Mouse (Mus musculus) forebrain, embryonic 10.5 days (tissue): Measurements from ENCODE around the gene Galnt2. TPM values are rescaled to one million over a fixed set of nuclear protein-coding genes. Genes with fewer than 3 reads are reported as not detected.

Experiments used
- DNase-seq: peaks from one replicate; pipeline ENCODE4 v3.0.0-alpha.2; 2017; ENCODE audit warnings: low spot score; ENCODE audit errors: extremely low spot score
- H3K27ac ChIP-seq: fragments of 300-500 bp; sonication (generic); 2 replicates; pipeline ENCODE4 v1.5.1; 2016; ENCODE audit warnings: mild to moderate bottlenecking
- H3K27me3 ChIP-seq: fragments of 300-500 bp; sonication (generic); 2 replicates; pipeline ENCODE4 v1.6.1; 2016; ENCODE audit warnings: mild to moderate bottlenecking; ENCODE audit not compliant: poor library complexity, severe bottlenecking
- H3K36me3 ChIP-seq: fragments of 300-500 bp; sonication (generic); replicated peaks from 2 replicates; pipeline ENCODE4 v1.6.1; 2016; ENCODE audit warnings: mild to moderate bottlenecking, moderate library complexity
- H3K4me1 ChIP-seq: fragments of 300-500 bp; sonication (generic); 2 replicates; pipeline ENCODE4 v1.6.1; 2016
- H3K4me3 ChIP-seq: fragments of 300-500 bp; sonication (generic); 2 replicates; pipeline ENCODE4 v1.5.1; 2016; ENCODE audit warnings: mild to moderate bottlenecking, moderate library complexity
- H3K9me3 ChIP-seq: fragments of 300-500 bp; sonication (generic); 2 replicates; pipeline ENCODE4 v1.6.1; 2016; ENCODE audit warnings: mild to moderate bottlenecking, moderate library complexity
- WGBS: fragments of 180-500 bp; shearing (Covaris S2); methylation state at CpG from one replicate; pipeline ENCODE4 v1.1.7; 2016; 5-methylcytosine and 5-hydroxymethylcytosine counted together
- polyA plus RNA-seq: library from polyadenylated mRNA; unstranded; fragments of >200 nt; fragmentation: Nextera tagmentation; extraction: Ambion mirVana; gene quantifications from 2 replicates; pipeline ENCODE4 v1.2.1, GENCODE M21; 2016

Galnt2 gene
- polyA plus RNA-seq, 1 experiment from 2014 or later: 40.7 TPM

DNA sequence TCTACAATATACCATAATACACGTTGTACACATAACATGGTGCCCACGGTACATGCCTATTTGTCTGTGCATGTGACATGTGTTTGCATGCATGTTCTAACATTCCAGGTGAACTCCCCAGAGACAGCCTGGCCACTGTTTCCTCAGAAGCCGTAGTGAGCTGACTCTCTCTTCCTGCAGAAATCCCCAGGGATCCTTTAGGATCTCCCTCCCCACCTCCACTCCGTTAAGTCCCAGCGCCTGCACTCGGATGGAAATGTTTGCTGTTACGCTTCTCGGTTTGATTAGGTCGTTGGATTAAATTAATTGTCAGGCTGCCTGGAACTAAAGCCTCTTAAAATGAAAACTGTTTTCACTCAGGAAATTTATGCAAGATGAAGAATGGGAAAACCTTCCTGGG lies 31.9 kb downstream of the Galnt2 start:
- H3K9me3 ChIP-seq: no peaks in the 10 kb centered on the region
- H3K27me3 ChIP-seq: no peaks in the 10 kb centered on the region
- WGBS: 62% methylated on average over 9 of the region's 9 CpGs
- H3K27ac ChIP-seq: peak overlapping the region; percentile 20; the same call in 1 of the 2 replicates
- peaks cover 46% of the 10 kb centered on the region for H3K4me1 ChIP-seq
- 0 out of 2 replicates have a peak, but pooled peaks cover 3% of the 10 kb centered on the region for H3K36me3 ChIP-seq
- DNase-seq: no peak
- no peak overlapping the region for H3K4me3 ChIP-seq

DNA sequence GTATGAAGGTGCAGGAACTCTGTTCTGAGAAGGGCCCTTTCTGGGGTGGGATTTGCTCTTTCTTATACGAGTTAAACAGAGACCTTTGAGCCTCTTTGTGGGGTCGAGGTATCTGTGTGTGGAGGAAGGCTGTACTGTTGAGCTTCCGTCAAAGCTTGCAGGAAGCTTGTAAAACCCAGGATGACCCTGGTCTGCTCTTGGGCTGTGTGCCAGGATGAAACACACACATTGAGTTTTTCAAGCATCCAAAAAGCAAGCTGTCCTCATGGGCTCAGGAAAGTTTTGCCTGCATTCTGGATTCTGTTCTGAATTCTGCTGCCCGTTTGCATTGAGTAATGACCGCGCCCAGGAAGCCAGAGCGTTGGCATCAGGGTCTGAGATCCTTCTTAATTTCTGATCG lies 32.8 kb downstream of the Galnt2 start:
- 92% methylated on average over 8 of the region's 8 CpGs for WGBS
- H3K4me3 ChIP-seq: no peak overlapping the region
- peaks cover 46% of the 10 kb centered on the region for H3K4me1 ChIP-seq

DNA sequence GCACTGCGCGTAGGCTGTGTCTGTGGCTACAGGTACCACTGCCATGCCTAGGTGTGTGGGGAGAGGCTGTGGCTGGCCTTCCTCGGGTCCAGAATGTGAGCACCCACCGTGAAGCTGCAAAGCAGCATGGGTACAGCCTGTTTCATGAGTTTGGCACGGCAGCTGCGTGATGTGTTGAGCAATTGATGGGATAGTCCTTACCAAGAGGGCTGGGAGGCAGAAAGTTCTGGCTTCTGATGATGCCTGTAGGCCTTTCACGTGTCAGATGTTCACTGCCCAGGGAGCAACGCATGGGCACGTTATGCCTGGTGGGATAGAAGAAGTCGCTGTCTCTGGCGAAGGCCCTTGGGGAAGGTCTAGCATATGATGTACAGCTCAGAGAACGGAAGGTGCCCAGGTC lies 33.5 kb downstream of the Galnt2 start:
- peaks cover 41% of the 10 kb centered on the region for H3K4me1 ChIP-seq
- 92% methylated on average over 12 of the region's 12 CpGs for WGBS

More for the DNA sequence above, 32.8 kb downstream of the Galnt2 start:
- Histone ChIP-seq H3K36me3 (0 out of 2 replicates have a peak, but pooled peaks cover 2% of the 10 kb centered on the region), H3K9me3 (no peaks in the 10 kb centered on the region), H3K27me3 (no peaks in the 10 kb centered on the region), H3K27ac (no peak overlapping the region)
- DNase-seq: no peak

DNA sequence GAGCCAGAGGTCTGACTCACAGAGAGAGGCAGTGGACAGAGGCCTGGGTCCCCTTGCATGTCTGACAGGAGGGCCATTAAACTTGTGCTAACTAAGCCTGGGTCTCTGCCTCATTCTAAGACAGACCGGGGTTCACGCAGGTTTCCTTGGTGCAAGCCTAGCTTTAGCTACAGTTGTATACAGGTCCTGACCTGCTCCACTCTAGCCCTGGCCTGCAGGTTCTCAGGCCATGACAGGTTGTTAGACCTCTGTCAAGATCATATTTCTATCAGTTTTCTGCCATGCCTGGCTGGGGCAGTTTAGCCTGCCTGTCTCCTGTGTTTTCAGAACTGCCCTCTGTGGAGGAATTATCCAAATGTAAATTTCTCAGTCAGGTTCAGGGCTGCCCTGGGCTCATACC lies 33.9 kb downstream of the Galnt2 start:
- Histone ChIP-seq H3K4me3 (no peak overlapping the region), H3K4me1 (peaks cover 36% of the 10 kb centered on the region), H3K9me3 (no peaks in the 10 kb centered on the region), H3K36me3 (no peaks in the 10 kb centered on the region), H3K27ac (0 out of 2 replicates have a peak overlapping the region, but pooled peaks have one; percentile 9), H3K27me3 (no peaks in the 10 kb centered on the region)
- no peak for DNase-seq
- 93% methylated on average over 2 of the region's 2 CpGs for WGBS

More for the DNA sequence above, 33.5 kb downstream of the Galnt2 start:
- no peak for DNase-seq
- no peaks in the 10 kb centered on the region for H3K27me3 ChIP-seq
- H3K36me3 ChIP-seq: no peaks in the 10 kb centered on the region
- H3K9me3 ChIP-seq: no peaks in the 10 kb centered on the region
- no peak overlapping the region for H3K4me3 ChIP-seq
- peak overlapping the region; percentile 9; the same call in 1 of the 2 replicates for H3K27ac ChIP-seq

DNA sequence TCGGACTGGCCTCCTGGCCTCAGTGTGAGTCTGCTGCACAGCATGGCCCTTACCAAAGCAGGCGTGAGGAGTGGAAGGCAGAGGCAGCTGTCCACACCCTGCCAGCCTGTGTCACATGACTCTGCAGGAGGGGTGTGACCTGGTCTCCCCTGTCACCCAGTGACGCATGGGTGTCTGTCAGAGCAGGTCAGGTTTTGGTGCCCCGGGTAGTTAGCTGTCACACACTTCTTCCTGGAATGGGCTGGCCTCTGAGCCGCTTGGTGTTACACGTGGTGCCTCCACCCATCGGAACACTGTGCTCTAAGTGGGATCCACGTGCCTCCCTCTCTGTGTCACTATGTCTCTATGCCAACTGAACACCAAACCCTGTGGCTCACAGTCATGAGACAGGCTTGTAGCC lies 34.6 kb downstream of the Galnt2 start:
- no peaks in the 10 kb centered on the region for H3K27me3 ChIP-seq
- no peaks in the 10 kb centered on the region for H3K9me3 ChIP-seq
- H3K36me3 ChIP-seq: no peaks in the 10 kb centered on the region; the same call in 1 of the 2 replicates
- 86% methylated on average over 8 of the region's 8 CpGs for WGBS
- no peak overlapping the region for H3K27ac ChIP-seq
- peaks cover 29% of the 10 kb centered on the region for H3K4me1 ChIP-seq
- H3K4me3 ChIP-seq: no peak overlapping the region
- no peak for DNase-seq

DNA sequence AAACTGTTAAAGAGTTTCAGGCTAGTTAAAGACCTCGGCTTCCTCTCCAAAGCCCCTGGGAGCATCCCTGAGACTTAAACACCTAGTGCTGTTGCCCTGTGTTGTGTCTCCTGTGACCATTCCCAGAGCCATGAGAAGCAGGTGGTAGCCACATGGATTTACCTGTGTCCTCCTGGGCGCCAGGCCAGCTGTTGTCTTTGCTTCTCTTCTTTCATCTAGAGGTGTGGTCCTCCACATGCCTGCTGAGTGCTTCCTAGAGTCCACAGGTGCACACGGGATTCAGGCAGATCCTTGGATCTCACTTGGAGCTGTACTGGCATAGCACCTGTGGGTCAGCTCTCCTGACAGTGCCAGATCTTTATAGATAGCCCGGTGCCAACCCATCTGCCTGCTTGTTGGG lies 36.0 kb downstream of the Galnt2 start:
- no peaks in the 10 kb centered on the region for H3K27me3 ChIP-seq
- 86% methylated on average over 4 of the region's 4 CpGs for WGBS
- H3K4me1 ChIP-seq: peaks cover 17% of the 10 kb centered on the region
- H3K4me3 ChIP-seq: no peak overlapping the region
- H3K27ac ChIP-seq: no peak overlapping the region
- DNase-seq: no peak
- H3K36me3 ChIP-seq: peaks cover 5% of the 10 kb centered on the region
- no peaks in the 10 kb centered on the region for H3K9me3 ChIP-seq

DNA sequence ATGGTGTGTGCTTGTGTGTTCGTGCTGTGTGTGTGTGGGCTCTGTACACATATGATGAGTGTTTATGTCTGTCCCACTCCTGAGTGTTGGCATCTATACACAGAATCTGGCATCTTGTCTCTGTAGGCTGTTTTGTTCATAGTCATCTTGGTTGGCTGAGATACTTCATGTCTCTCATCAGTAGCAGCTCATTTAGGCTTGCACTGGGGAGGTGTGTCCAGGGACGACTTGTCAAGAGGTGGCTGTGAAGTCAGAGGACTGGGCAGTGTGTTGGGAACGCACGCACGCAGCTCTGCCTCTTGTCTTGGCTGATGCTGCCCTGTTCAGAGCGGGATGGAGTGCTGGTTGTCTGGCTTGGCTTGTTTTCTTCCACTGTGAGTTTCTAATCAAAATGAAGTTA lies 39.3 kb downstream of the Galnt2 start:
- Histone ChIP-seq H3K36me3 (peaks cover 21% of the 10 kb centered on the region), H3K4me3 (no peak overlapping the region), H3K4me1 (peaks cover 27% of the 10 kb centered on the region), H3K9me3 (peaks cover 1% of the 10 kb centered on the region; the same call in 1 of the 2 replicates), H3K27ac (no peak overlapping the region), H3K27me3 (no peaks in the 10 kb centered on the region)
- 92% methylated on average over 6 of the region's 6 CpGs for WGBS
- DNase-seq: no peak

DNA sequence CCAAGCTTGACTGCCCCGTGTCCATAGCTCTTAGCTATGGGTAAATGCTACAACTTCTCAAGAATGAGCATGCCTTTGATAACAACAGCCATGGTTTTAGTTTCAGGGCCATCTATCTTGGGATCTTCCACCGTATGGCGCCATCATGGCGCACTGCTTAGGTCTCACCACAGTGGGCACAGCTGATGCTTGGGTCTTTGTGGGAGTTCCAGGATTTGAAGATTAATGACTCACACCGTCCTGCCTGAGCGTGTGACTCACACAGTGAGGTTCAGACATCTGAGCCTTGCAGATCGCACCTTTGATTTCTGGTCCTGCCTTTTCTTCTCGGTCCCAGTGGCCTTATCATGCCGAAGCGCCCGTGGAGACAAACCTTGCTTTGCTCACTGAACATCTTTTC lies 39.7 kb downstream of the Galnt2 start:
- Histone ChIP-seq H3K27ac (no peak overlapping the region), H3K36me3 (peaks cover 25% of the 10 kb centered on the region), H3K4me3 (no peak overlapping the region), H3K9me3 (peaks cover 5% of the 10 kb centered on the region; the same call in 1 of the 2 replicates), H3K4me1 (peaks cover 24% of the 10 kb centered on the region), H3K27me3 (no peaks in the 10 kb centered on the region)
- no peak for DNase-seq
- WGBS: 90% methylated on average over 11 of the region's 11 CpGs

DNA sequence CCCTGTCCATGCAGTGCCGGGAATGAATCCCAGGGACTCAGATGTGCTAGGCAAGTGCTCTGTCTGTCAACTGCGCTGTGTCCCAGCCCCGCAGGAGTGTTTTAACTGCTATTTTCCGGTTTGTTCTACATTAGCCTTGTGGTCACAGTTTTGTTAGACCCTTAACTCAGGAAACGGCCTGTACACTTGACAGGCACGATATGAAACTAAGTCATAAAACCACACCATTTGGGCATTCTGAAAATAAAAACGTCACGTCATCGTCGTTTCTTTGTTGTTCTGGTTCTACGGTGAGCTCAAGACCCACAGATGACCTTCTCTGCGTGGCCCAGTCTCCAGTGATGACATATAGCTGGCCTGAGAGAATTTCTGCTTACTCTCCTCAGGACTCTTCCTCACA lies 40.3 kb downstream of the Galnt2 start:
- Histone ChIP-seq H3K4me1 (peaks cover 24% of the 10 kb centered on the region), H3K9me3 (peaks cover 11% of the 10 kb centered on the region; the same call in 1 of the 2 replicates), H3K27me3 (no peaks in the 10 kb centered on the region), H3K27ac (no peak overlapping the region), H3K4me3 (no peak overlapping the region), H3K36me3 (peaks cover 31% of the 10 kb centered on the region)
- no peak for DNase-seq
- WGBS: 94% methylated on average over 12 of the region's 12 CpGs

DNA sequence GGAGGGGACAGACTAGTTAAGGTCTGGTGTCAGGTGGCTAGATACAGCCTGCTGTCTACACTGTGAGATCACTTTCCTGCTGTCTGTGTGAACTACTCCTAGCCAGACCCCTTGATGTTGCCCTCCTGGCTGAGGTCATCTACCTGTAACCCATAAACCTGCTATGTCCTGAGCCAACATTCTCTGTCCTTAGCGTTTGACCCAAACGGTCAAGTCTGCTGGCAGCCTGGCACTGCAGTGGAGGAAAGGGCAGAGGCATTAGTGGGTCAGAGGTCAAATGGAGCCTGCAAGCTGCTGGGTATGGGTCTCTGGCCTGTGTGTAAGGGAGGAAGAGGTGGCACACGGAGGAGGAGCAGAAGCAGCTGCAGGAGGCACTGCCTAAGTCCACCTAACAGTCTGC lies 41.6 kb downstream of the Galnt2 start:
- Histone ChIP-seq H3K27ac (no peak overlapping the region), H3K27me3 (no peaks in the 10 kb centered on the region), H3K4me1 (peaks cover 35% of the 10 kb centered on the region), H3K36me3 (peaks cover 35% of the 10 kb centered on the region), H3K9me3 (peaks cover 11% of the 10 kb centered on the region; the same call in 1 of the 2 replicates), H3K4me3 (no peak overlapping the region)
- 69% methylated on average over 3 of the region's 3 CpGs for WGBS
- no peak for DNase-seq

DNA sequence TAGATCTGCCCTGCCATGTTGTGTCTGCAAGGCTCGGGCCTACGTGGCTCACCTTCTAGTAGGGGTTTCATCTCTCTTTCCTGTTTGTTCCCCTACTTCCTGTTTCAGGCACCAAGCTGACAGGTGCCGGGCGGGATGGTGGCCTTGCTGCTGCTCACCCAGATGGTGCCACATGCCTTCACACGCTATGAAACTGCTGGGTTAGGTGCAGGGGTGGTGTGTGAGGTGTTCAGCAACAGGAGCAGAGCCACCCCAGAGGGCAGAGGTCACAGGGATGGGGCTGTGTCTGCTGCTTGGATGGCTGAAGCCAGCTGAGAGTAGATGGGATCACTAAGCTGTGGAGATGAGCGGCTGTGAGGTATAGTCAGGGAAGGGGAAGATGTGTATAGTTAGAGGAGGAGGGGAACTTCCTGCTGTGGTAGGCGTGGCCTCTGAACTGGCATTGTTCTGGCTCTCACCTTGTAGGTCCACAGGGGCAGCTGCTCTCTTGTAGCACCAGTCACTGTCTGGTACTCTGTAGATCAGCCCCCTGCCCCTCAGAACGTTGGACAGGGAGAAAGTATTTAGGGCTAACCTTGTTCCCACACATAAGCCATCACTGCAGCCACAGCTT lies 42.5 kb downstream of the Galnt2 start:
- peaks cover 37% of the 10 kb centered on the region for H3K36me3 ChIP-seq
- H3K9me3 ChIP-seq: peaks cover 11% of the 10 kb centered on the region; the same call in 1 of the 2 replicates
- WGBS: 64% methylated on average over 8 of the region's 8 CpGs
- no peak for DNase-seq
- peaks cover 44% of the 10 kb centered on the region for H3K4me1 ChIP-seq
- H3K4me3 ChIP-seq: no peak overlapping the region
- no peaks in the 10 kb centered on the region for H3K27me3 ChIP-seq
- 0 out of 2 replicates have a peak overlapping the region, but pooled peaks have one; percentile 1 for H3K27ac ChIP-seq

DNA sequence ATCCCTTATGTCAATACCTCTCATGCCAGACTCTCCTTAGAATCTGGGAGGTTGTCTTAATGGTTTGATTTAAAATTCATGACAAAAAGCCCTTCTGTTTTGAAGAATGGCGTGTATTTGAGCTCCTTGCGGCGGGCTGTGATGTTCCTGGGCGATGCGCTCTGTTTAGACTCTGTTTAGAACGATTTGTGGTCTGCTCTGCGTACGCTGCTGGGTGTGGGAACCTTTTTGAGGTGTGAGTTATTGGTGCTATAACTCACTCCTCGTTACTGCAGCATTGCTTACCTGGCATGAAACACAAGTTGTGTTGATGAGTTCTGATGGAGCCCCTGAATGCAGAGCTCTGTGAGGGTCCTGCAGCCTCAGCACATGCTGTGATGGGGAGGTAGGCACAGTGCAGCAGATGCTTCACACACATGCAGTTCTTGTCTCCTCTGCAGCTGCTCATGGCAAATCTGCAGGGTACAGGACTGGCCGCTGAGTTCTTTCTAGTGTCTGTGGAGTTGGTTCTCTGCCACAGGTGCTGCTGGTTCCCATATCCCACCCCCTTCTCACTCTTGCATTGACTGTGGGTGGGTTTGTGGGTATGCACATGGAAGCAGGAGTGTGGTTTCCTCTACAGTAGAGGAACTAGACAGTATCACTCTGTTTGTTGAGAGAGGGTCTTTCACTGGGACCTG lies 43.4 kb downstream of the Galnt2 start:
- H3K27me3 ChIP-seq: no peaks in the 10 kb centered on the region
- no peak overlapping the region for H3K27ac ChIP-seq
- peaks cover 47% of the 10 kb centered on the region for H3K4me1 ChIP-seq
- 86% methylated on average over 10 of the region's 10 CpGs for WGBS
- no peak for DNase-seq
- peaks cover 11% of the 10 kb centered on the region; the same call in 1 of the 2 replicates for H3K9me3 ChIP-seq
- H3K4me3 ChIP-seq: no peak overlapping the region
- peaks cover 37% of the 10 kb centered on the region for H3K36me3 ChIP-seq
